Mouse (Mus musculus) CH12.LX (cell line): ENCODE results near the gene Gm21060. TPM values are rescaled to one million over a fixed set of nuclear protein-coding genes. Genes with fewer than 3 reads are reported as not detected.

Experiments used
- DNase-seq: peaks from one replicate; pipeline ENCODE4 v3.0.0-alpha.2; 2013; ENCODE audit errors: extremely low read depth
- H3K27ac ChIP-seq: 2 replicates; pipeline ENCODE4 v1.5.1; 2012; ENCODE audit warnings: low read depth, mild to moderate bottlenecking, control low read depth, moderate library complexity; ENCODE audit not compliant: insufficient read depth
- H3K27me3 ChIP-seq: replicated peaks from 2 replicates; pipeline ENCODE3; 2012; ENCODE audit warnings: inconsistent platforms
- H3K36me3 ChIP-seq, 2 experiments: replicated peaks in 1 of 2; 2 replicates each; pipeline versions ENCODE3 to v1.6.1; 2012; ENCODE audit warnings: inconsistent platforms in 1 of 2, low read length in 1 of 2, mild to moderate bottlenecking in 1 of 2, mixed read lengths in 1 of 2, moderate library complexity in 1 of 2; ENCODE audit not compliant: control insufficient read depth in 1 of 2, insufficient read depth in 1 of 2
- H3K4me1 ChIP-seq, 2 experiments: 2 replicates each; pipeline ENCODE4 v1.6.1; 2012; ENCODE audit warnings: inconsistent platforms in 1 of 2, moderate library complexity in 1 of 2; ENCODE audit not compliant: insufficient read depth in 2 of 2, control insufficient read depth in 1 of 2
- H3K4me2 ChIP-seq: 2 replicates; pipeline ENCODE4 v1.6.1; 2012; ENCODE audit warnings: low read depth, mild to moderate bottlenecking, control low read depth; ENCODE audit not compliant: poor library complexity, insufficient read depth, severe bottlenecking
- H3K4me3 ChIP-seq, 3 experiments: fragments of 150-350 bp in 1 of 3; sonication (generic) in 1 of 3; replicated peaks in 1 of 3; 2 replicates each; pipeline versions ENCODE3 to v1.5.1; 2011 to 2012; ENCODE audit warnings: low read depth in 2 of 3, low read length in 2 of 3, mild to moderate bottlenecking in 2 of 3, moderate library complexity in 2 of 3, control low read depth in 1 of 3, improper control_type of control experiment in 1 of 3, inconsistent platforms in 1 of 3, mixed read lengths in 1 of 3; ENCODE audit not compliant: poor library complexity in 1 of 3
- H3K79me2 ChIP-seq: replicated peaks from 2 replicates; pipeline ENCODE4 v1.6.1; 2012; ENCODE audit warnings: mild to moderate bottlenecking, moderate library complexity; ENCODE audit not compliant: control insufficient read depth, poor library complexity, insufficient read depth, severe bottlenecking; ENCODE audit errors: extremely low read depth
- H3K9ac ChIP-seq: 2 replicates; pipeline ENCODE4 v1.6.1; 2012; ENCODE audit warnings: low read depth, mild to moderate bottlenecking, control low read depth, moderate library complexity; ENCODE audit not compliant: insufficient read depth
- H3K9me3 ChIP-seq: replicated peaks from 2 replicates; pipeline ENCODE3; 2012; ENCODE audit warnings: low read length, inconsistent platforms, mixed read lengths
- CHD1 ChIP-seq: IDR thresholded peaks from 2 replicates; pipeline ENCODE4 v1.6.1; 2012; ENCODE audit warnings: low read depth, low read length, improper control_type of control experiment, inconsistent platforms
- CHD2 ChIP-seq: IDR thresholded peaks from 2 replicates; pipeline ENCODE4 v1.6.1; 2011; ENCODE audit warnings: low read length, improper control_type of control experiment
- EP300 ChIP-seq: IDR thresholded peaks from 2 replicates; pipeline ENCODE4 v1.6.1; 2011; ENCODE audit warnings: low read length, improper control_type of control experiment
- HCFC1 ChIP-seq: IDR thresholded peaks from 2 replicates; pipeline ENCODE4 v1.6.1; 2012; ENCODE audit warnings: low read depth, mild to moderate bottlenecking, inconsistent platforms, low read length, improper control_type of control experiment
- IRF4 ChIP-seq: IDR thresholded peaks from 2 replicates; pipeline ENCODE4 v1.6.1; 2014; ENCODE audit warnings: low read depth, mild to moderate bottlenecking, inconsistent platforms, low read length, improper control_type of control experiment
- JUN ChIP-seq: IDR thresholded peaks from 2 replicates; pipeline ENCODE4 v1.6.1; 2011; ENCODE audit warnings: low read depth, mild to moderate bottlenecking, low read length, improper control_type of control experiment, moderate library complexity; ENCODE audit not compliant: insufficient read depth
- MAFK ChIP-seq: IDR thresholded peaks from 2 replicates; pipeline ENCODE4 v1.6.1; 2011; ENCODE audit warnings: low read length, improper control_type of control experiment; ENCODE audit not compliant: insufficient replicate concordance
- MAZ ChIP-seq: IDR thresholded peaks from 2 replicates; pipeline ENCODE4 v1.6.1; 2012; ENCODE audit warnings: low read depth, mild to moderate bottlenecking, inconsistent platforms, low read length, improper control_type of control experiment, moderate library complexity
- MXI1 ChIP-seq: IDR thresholded peaks from 2 replicates; pipeline ENCODE4 v1.6.1; 2011; ENCODE audit warnings: mild to moderate bottlenecking, low read depth, low read length, improper control_type of control experiment
- NELFE ChIP-seq: IDR thresholded peaks from 2 replicates; pipeline ENCODE4 v1.6.1; 2011; ENCODE audit warnings: low read depth, low read length, improper control_type of control experiment
- TCF12 ChIP-seq: IDR thresholded peaks from 2 replicates; pipeline ENCODE4 v1.6.1; 2014; ENCODE audit warnings: low read depth, mild to moderate bottlenecking, inconsistent platforms, low read length, improper control_type of control experiment
- USF1 ChIP-seq: IDR thresholded peaks from 2 replicates; pipeline ENCODE4 v1.6.1; 2014; ENCODE audit warnings: low read depth, mild to moderate bottlenecking, inconsistent platforms, low read length, improper control_type of control experiment
- USF2 ChIP-seq: conservative IDR thresholded peaks from 2 replicates; pipeline ENCODE4 v1.6.1; 2011; ENCODE audit warnings: low read depth, low read length, improper control_type of control experiment
- ZNF384 ChIP-seq: IDR thresholded peaks from 2 replicates; pipeline ENCODE4 v1.6.1; 2012; ENCODE audit warnings: low read depth, low read length, improper control_type of control experiment, inconsistent platforms
- dilution Hi-C: fragments of 300-500 bp; cut with MboI; formaldehyde crosslinking; loops from 2 replicates; pipeline ENCODE4 v1.14.3; 2020; ENCODE audit warnings: low sequenced_read_pairs; ENCODE audit not compliant: extremely low pct_unique_long_range_greater_than_20kb, extremely low pct_ligation_motif_present
- in situ Hi-C: fragments of 300-500 bp; cut with MboI; formaldehyde crosslinking; loops from 3 replicates; pipeline ENCODE4 v1.14.3; 2019; ENCODE audit warnings: low sequenced_read_pairs, low pct_ligation_motif_present, low pct_unique_long_range_greater_than_20kb, mixed read lengths
- polyA plus RNA-seq: library from polyadenylated mRNA; unstranded; fragments of >175 nt; gene quantifications from 2 replicates; pipeline ENCODE4 v1.2.1, GENCODE M21; 2012; ENCODE audit warnings: low read depth; ENCODE audit not compliant: insufficient read length
- total RNA-seq, 2 experiments: library from RNA; depleted of rRNA; stranded (reverse); fragments of 300-350 nt in 1 of 2; fragments of >200 nt in 1 of 2; gene quantifications; 2 replicates each; pipeline ENCODE4 v1.2.3; 2012 to 2014

The Gm21060 gene
- total and polyA plus RNA-seq, 3 experiments, result 3.0 TPM; not detected in 2

DNA sequence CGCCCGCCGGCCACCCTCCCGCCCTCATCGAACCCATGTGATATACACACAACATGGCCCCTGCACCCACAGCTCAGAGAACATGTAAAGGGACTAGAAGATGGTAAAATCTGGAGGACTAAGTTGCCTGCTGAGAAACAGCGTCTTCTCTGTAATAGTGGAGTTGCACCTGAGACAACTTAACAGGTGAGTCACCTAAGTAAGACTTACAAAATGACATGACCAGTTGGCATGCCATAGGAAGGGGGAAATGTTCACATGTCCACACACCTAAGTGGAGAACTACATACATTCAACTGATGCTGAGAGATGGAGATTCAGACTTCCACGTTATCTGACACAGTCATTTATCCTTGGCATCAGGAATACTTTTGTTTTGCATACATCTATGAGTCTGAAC lies 29.7 kb downstream of the Gm21060 start:
- Histone ChIP-seq H3K4me2 (no peak overlapping the region), H3K9me3 (no peaks in the 10 kb centered on the region), H3K9ac (no peak overlapping the region), H3K79me2 (no peaks in the 10 kb centered on the region), H3K27ac (no peak overlapping the region), H3K4me1 (peaks cover 5 to 16% of the 10 kb centered on the region in 2 experiments; a peak in 3 of 4 replicates), H3K36me3 (no peaks in the 10 kb centered on the region), H3K4me3 (peak overlapping the region in 1 of 3 experiments; percentile 26), H3K27me3 (no peaks in the 10 kb centered on the region)
- TF ChIP-seq NELFE (no peak), IRF4 (no peak), EP300 (no peak), USF2 (no peak), TCF12 (no peak), USF1 (no peak; the same call in 1 of the 2 replicates), MAZ (no peak), MAFK (no peak)
- no peak for DNase-seq
- dilution Hi-C loops, result no loop called here
- in situ Hi-C loops, result loop anchor here (5.0 kb wide), 1 partner anchor 70 kb away; no protein-coding TSS in a partner anchor

DNA sequence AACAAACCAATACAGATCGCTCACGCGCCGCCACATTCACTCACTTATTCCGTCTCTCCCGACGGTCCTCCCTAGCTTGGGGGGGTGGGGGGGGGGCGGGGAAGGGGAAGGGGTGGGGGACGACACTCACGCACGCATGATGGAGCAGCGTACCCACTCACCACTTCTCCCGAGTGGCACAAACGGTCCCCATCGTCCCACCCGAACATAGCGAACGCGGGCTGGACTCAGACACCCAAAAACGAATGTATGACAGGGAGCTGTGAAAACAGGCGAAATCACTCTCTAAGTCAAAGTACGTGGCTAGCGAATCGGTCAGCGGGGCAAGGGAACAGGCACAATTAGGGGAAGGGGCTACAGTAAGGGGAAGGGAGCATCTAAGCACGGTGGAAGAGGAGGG lies 30.2 kb downstream of the Gm21060 start:
- H3K79me2 ChIP-seq, result no peaks in the 10 kb centered on the region
- H3K4me2 ChIP-seq, result no peak overlapping the region
- in situ Hi-C loops (loop anchor here (5.0 kb wide), 1 partner anchor 69 kb away; no protein-coding TSS in a partner anchor), dilution Hi-C loops (no loop called here)
- no peaks in the 10 kb centered on the region for H3K27me3 ChIP-seq
- peaks cover 5 to 16% of the 10 kb centered on the region in 2 experiments; a peak in 3 of 4 replicates for H3K4me1 ChIP-seq
- H3K9ac ChIP-seq, result no peak overlapping the region
- no peak for TF ChIP-seq HCFC1
- no peak for TF ChIP-seq TCF12
- TF ChIP-seq MXI1, result no peak
- no peak for TF ChIP-seq JUN
- no peak for TF ChIP-seq CHD1
- no peak for TF ChIP-seq MAZ
- H3K4me3 ChIP-seq, result peak overlapping the region in 1 of 3 experiments; percentile 26
- H3K27ac ChIP-seq, result no peak overlapping the region
- no peak for DNase-seq
- H3K9me3 ChIP-seq, result no peaks in the 10 kb centered on the region
- H3K36me3 ChIP-seq, result no peaks in the 10 kb centered on the region

DNA sequence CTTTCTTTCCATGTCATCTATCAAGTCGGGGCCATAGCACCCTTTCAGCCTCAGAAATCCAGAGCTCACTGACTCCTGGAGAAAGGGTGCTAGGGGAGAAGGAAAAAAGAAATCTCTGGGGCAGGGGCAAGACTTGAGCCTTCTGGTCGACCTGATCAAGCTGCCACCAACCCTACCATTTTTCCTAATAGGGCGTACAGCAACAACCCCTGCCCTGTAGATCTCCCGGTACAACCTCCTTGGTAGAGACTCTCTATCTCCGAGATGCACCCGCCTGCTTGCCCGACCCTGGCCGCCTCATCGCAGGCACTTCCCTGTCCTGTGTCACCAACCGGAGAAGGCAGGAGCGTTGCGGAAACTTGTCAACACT lies 30.6 kb downstream of the Gm21060 start:
- H3K9ac ChIP-seq, result peak overlapping the region; percentile 65
- no peaks in the 10 kb centered on the region for H3K36me3 ChIP-seq
- H3K79me2 ChIP-seq, result no peaks in the 10 kb centered on the region
- no peak overlapping the region; the same call in 1 of the 2 replicates for H3K4me2 ChIP-seq
- TF ChIP-seq MXI1 (no peak), ZNF384 (no peak), CHD2 (no peak)
- peak overlapping the region in 1 of 3 experiments; percentile 44 for H3K4me3 ChIP-seq
- in situ Hi-C loops (loop anchor here (5.0 kb wide), 1 partner anchor 69 kb away; no protein-coding TSS in a partner anchor), dilution Hi-C loops (no loop called here)
- no peaks in the 10 kb centered on the region for H3K27me3 ChIP-seq
- H3K4me1 ChIP-seq, result peaks cover 5 to 16% of the 10 kb centered on the region in 2 experiments; a peak in 3 of 4 replicates
- H3K9me3 ChIP-seq, result no peaks in the 10 kb centered on the region
- peak; percentile 52 for DNase-seq
- no peak overlapping the region for H3K27ac ChIP-seq
